Mouse (Mus musculus): ENCODE measurements around the gene Gm20388. TPM values are rescaled to one million over a fixed set of nuclear protein-coding genes. Genes with fewer than 3 reads are reported as not detected.

Gene Gm20388
- polyA plus RNA-seq, 1 experiment: not detected

DNA sequence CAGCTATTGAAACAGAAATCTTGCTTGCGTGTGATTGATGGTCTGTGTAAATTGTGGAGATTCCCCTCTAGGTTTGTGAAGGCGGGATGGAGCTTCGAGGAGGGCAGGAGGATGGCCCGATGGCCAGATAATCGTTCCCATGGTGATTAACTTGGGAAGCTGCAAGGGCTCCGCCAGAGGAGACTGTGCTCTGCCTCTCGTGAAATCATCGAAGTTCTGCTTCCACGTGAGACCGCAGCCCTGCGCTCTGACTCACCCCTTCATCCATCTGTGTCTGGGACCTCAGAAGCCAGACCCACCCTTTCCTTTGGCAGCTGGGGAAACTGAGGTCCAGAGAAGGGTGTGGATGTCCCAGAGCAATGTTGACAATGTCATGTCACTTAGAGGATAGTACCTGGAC lies 2201.1 kb downstream of the Gm20388 start:
- TF ChIP-seq POLR2A (IDR thresholded peaks at IDR 0.05; ENCODE audit: insufficient read depth, low read depth, low read length) (no peak), CTCF (IDR thresholded peaks at IDR 0.05; ENCODE audit: insufficient read depth, low read depth, low read length) (no peak)
- H3K27ac ChIP-seq (ENCODE audit: insufficient read depth, low read depth, low read length): peak overlapping the region; percentile 78
- H3K4me3 ChIP-seq (ENCODE audit: insufficient read depth, low read depth, low read length): no peak overlapping the region
- peaks cover 28% of the 10 kb centered on the region for H3K4me1 ChIP-seq (ENCODE audit: control insufficient read depth, insufficient read depth, low read length)
- 35% methylated on average over 11 of the region's 11 CpGs for WGBS

DNA sequence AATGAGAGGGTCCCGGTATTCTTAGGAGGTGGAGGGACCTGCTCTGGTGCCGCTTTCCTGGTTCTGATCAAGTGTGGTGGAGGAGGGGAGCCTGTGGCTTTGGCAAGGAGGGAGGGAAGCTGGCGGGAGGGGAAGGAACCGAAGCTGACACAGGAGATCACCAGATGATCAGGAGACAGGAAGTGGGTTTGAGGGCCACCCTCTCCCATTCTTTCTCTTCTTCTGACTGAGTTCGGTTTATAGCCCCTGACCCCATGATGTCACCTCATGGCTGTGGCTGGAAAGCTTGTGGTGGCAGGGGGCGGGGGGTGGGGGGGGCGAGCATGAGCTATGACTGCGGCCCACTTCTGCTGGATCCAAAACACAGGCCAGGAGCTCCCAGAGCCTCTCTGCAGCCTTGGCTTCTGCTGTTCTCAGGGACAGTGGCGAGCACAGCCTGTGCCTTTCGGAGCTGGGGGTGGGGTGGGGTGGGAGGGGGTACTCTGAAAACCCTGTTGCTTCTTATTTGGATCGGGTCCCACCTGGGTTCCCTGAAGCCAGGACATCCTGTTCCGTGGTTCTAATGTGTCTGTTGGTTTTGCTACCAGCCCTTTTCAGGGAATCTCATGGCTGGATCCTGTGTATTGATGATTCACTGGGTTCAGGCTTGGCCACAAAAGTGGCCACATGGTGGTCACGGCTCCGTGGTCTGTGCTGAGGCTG lies 2201.8 kb downstream of the Gm20388 start:
- H3K4me1 ChIP-seq (ENCODE audit: control insufficient read depth, insufficient read depth, low read length): peaks cover 30% of the 10 kb centered on the region
- 68% methylated on average over 14 of the region's 14 CpGs for WGBS
- peak overlapping the region; percentile 29; the same call in 1 of the 2 replicates for H3K27ac ChIP-seq (ENCODE audit: insufficient read depth, low read depth, low read length)
- TF ChIP-seq CTCF (IDR thresholded peaks at IDR 0.05; ENCODE audit: insufficient read depth, low read depth, low read length): no peak
- TF ChIP-seq POLR2A (IDR thresholded peaks at IDR 0.05; ENCODE audit: insufficient read depth, low read depth, low read length): no peak
- H3K4me3 ChIP-seq (ENCODE audit: insufficient read depth, low read depth, low read length): no peak overlapping the region

DNA sequence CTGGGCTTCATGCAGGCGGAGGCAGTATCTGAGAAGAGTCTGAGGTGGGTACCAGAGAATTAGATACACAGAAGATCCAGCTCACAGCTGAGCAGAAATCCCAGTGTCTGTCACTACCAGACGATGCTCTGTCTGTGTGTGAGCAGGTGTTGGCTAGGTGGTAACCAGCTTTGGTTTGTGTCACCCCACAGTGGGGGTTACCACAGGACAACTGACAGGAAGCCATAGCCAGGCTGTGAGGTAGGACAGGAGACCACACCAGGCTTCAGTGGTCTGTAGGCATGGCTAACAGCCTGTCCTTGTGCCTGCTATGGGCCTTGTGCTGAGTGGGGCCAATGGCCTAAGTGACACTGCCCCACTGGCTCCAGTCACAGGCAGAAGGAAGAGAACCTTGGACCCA lies 2204.2 kb downstream of the Gm20388 start:
- peaks cover 29% of the 10 kb centered on the region for H3K4me1 ChIP-seq (ENCODE audit: control insufficient read depth, insufficient read depth, low read length)
- WGBS: 92% methylated on average over 2 of the region's 2 CpGs
- H3K27ac ChIP-seq (ENCODE audit: insufficient read depth, low read depth, low read length): no peak overlapping the region
- TF ChIP-seq CTCF (IDR thresholded peaks at IDR 0.05; ENCODE audit: insufficient read depth, low read depth, low read length) (no peak), POLR2A (IDR thresholded peaks at IDR 0.05; ENCODE audit: insufficient read depth, low read depth, low read length) (no peak)
- no peak overlapping the region for H3K4me3 ChIP-seq (ENCODE audit: insufficient read depth, low read depth, low read length)

DNA sequence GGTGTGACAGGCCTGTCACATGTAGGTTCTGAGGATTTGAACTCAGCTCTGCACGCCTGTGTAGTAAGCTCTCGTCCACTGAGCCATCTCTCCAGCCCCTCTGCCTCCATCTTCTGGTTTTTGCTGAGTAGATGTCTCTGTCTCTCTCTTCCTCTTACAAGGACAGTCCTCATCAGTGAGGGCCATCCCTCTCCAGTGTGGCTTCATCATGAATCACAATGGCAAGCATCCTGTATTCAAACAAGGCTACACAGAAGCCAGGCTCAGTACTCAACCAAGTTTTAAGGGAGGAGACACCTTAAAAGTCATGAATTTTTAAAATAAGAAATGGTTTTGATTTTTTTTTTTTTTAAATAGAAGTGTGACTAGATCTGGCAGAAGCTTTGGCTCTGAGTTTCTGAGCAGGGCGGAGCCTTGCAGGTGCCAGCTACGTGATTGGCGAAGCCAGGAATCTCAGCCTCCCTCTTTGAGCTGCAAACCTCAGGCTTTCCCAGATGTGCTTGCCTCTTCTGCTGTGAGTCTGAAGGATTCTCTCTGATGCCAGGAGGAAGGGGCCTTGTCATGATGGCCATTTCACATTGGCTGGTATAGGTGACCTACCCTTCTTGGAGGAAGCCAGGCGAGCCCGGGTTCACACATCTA lies 2206.2 kb downstream of the Gm20388 start:
- H3K4me1 ChIP-seq (ENCODE audit: control insufficient read depth, insufficient read depth, low read length): peaks cover 16% of the 10 kb centered on the region
- WGBS: 91% methylated on average over 7 of the region's 7 CpGs
- no peak overlapping the region for H3K27ac ChIP-seq (ENCODE audit: insufficient read depth, low read depth, low read length)
- TF ChIP-seq CTCF (IDR thresholded peaks at IDR 0.05; ENCODE audit: insufficient read depth, low read depth, low read length) (no peak), POLR2A (IDR thresholded peaks at IDR 0.05; ENCODE audit: insufficient read depth, low read depth, low read length) (no peak)
- no peak overlapping the region for H3K4me3 ChIP-seq (ENCODE audit: insufficient read depth, low read depth, low read length)

DNA sequence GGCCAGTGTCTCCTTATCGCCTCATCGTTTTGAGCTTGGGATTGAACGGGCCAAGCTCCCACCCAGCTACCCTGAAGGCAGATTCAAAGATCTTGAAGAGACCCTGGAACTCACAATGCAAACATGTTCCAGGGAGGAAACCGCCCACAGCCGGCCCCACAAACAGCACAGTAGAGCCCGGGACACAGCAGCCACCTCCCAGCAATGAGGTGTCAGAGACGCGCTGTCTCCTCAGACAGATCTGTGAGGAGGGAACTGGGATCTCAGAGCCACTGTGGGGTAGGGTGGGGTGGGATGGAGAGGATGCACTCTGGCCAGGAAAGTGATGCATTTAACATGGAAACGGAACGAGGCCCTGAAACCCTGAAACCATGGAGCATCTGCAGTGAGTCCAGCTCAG lies 2207.5 kb downstream of the Gm20388 start:
- peaks cover 3% of the 10 kb centered on the region for H3K4me1 ChIP-seq (ENCODE audit: control insufficient read depth, insufficient read depth, low read length)
- TF ChIP-seq CTCF (IDR thresholded peaks at IDR 0.05; ENCODE audit: insufficient read depth, low read depth, low read length) (no peak), POLR2A (IDR thresholded peaks at IDR 0.05; ENCODE audit: insufficient read depth, low read depth, low read length) (no peak)
- no peak overlapping the region for H3K4me3 ChIP-seq (ENCODE audit: insufficient read depth, low read depth, low read length)
- 86% methylated on average over 10 of the region's 10 CpGs for WGBS
- H3K27ac ChIP-seq (ENCODE audit: insufficient read depth, low read depth, low read length): no peak overlapping the region

DNA sequence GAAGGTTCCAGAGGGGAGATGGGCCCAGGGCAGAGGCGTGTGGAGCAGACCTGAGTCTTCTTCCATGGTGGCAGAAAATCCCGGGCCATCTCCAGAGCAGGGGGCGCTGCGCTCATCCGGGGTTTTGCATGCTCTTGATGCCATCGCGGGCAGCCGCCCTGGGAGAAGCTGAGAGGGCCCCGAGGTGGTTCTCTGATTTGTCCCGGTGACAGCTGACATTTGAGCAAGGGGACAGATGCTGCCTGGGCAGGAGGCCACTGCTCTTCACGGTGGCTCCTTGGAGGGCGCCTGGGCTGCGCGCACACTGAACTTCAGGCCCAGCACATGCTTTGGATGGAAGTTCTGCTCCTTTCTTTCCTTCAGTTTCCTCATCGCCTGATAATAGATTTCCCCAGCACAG lies 2207.9 kb downstream of the Gm20388 start:
- H3K27ac ChIP-seq (ENCODE audit: insufficient read depth, low read depth, low read length): no peak overlapping the region
- no peak for TF ChIP-seq CTCF (IDR thresholded peaks at IDR 0.05; ENCODE audit: insufficient read depth, low read depth, low read length)
- no peak for TF ChIP-seq POLR2A (IDR thresholded peaks at IDR 0.05; ENCODE audit: insufficient read depth, low read depth, low read length)
- H3K4me1 ChIP-seq (ENCODE audit: control insufficient read depth, insufficient read depth, low read length): peaks cover 2% of the 10 kb centered on the region; the same call in 1 of the 2 replicates
- H3K4me3 ChIP-seq (ENCODE audit: insufficient read depth, low read depth, low read length): no peak overlapping the region
- WGBS: 88% methylated on average over 15 of the region's 15 CpGs

DNA sequence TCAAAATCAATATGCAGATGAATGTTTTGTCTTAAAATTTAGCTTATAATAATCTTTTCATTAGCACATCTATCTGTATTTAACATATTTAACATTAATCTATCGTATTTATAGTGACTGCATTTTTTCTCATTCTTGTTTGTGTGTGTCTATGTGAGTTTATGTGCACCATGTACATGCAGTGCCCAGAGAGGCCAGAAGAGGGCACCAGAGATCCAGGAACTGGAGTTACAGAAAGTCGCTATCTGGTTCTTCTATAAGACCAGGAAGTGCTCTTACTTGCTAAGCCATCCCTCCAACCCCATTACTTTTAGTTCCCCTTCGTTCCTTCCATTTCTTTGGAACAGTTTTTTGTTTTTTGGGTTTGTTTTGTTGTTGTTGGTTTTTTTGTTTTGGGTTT lies 2213.7 kb downstream of the Gm20388 start:
- TF ChIP-seq POLR2A (IDR thresholded peaks at IDR 0.05; ENCODE audit: insufficient read depth, low read depth, low read length): no peak
- no peak overlapping the region for H3K27ac ChIP-seq (ENCODE audit: insufficient read depth, low read depth, low read length)
- WGBS: 96% methylated on average over 3 of the region's 3 CpGs
- H3K4me3 ChIP-seq (ENCODE audit: insufficient read depth, low read depth, low read length): no peak overlapping the region
- no peaks in the 10 kb centered on the region; the same call in 1 of the 2 replicates for H3K4me1 ChIP-seq (ENCODE audit: control insufficient read depth, insufficient read depth, low read length)

DNA sequence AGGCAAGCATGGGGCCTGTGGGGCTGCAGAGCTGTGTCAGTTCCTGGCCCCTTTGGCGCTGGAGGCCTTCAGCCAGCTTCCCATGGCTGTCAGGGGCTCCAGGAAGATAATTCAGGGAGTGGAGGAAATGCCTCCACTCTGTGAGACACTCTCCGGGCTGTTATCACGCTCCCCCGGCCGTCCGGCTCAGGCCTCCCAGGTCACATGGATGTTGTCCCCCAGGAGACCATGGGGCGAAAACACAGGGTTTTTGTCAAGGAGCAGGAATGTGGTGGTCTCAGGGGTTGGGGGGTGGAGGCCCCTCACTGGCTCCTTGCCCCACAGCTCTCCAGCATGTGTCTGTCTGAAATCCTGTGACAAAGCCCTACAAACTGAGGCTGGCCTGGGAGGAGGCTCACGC lies 2216.0 kb downstream of the Gm20388 start:
- H3K4me1 ChIP-seq (ENCODE audit: control insufficient read depth, insufficient read depth, low read length): no peaks in the 10 kb centered on the region; the same call in 1 of the 2 replicates
- no peak overlapping the region for H3K27ac ChIP-seq (ENCODE audit: insufficient read depth, low read depth, low read length)
- TF ChIP-seq CTCF (IDR thresholded peaks at IDR 0.05; ENCODE audit: insufficient read depth, low read depth, low read length): no peak
- no peak for TF ChIP-seq POLR2A (IDR thresholded peaks at IDR 0.05; ENCODE audit: insufficient read depth, low read depth, low read length)
- H3K4me3 ChIP-seq (ENCODE audit: insufficient read depth, low read depth, low read length): no peak overlapping the region
- WGBS: 90% methylated on average over 8 of the region's 8 CpGs

DNA sequence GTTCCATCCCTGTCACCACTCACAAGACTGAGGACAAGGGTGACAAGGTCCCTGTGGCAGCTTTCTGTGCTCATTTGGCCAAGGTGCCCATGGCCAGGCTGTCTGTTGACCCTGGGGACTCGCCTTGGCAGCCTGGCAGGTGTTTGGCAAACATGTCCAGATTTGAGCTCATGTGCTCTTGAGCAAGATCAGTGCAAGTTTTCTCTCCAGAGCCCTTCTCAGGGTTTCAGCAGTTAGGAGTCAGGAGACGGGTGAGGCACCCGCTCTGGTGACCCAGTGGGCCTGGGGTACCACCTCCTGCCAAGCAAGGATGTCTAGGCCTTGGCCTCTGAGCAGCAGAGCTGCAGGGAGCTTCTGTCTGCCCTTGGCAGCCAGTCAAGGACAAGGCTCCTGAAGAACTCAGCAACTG lies 2223.5 kb downstream of the Gm20388 start:
- Histone ChIP-seq H3K27ac (ENCODE audit: insufficient read depth, low read depth, low read length) (no peak overlapping the region), H3K4me3 (ENCODE audit: insufficient read depth, low read depth, low read length) (no peak overlapping the region), H3K4me1 (ENCODE audit: control insufficient read depth, insufficient read depth, low read length) (peaks cover 19% of the 10 kb centered on the region)
- whole genome bisulfite sequencing: 82% methylated on average over 3 of the region's 3 CpGs
- TF ChIP-seq POLR2A (IDR thresholded peaks at IDR 0.05; ENCODE audit: insufficient read depth, low read depth, low read length): no peak
- TF ChIP-seq CTCF (IDR thresholded peaks at IDR 0.05; ENCODE audit: insufficient read depth, low read depth, low read length): no peak

All from olfactory bulb, adult 2 months (tissue).